Mouse (Mus musculus): ENCODE results near the gene Rfng.
"Not testable (repeated sequence)": the region's sequence is repeated elsewhere in the genome, so short reads cannot be mapped to it uniquely, and the experiment has no call there.

Gene Rfng

GRCm38 (mm10) chr11:120773463-120774190 lies 10.4 kb downstream of the Rfng start:
- no peak for DNase-seq (ENCODE audit: low read depth, low spot score)

DNA sequence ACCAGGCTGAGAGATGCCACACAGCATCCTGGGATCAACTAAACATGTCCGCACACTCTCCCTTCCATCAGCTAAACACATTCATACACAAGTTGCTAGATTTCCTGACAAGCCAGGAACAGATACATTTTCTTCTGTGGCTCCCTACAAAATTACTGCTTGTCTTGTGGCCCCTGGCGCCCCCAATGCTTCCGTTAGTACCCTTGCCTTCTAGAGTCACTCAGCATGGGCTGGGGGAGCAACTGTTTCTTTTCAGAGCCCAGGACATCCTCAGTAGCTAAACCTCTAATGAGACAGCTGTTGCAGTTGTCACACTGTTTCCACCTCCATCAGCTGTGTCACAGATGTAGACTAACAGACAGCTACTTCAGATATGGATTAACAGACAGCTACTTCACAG lies 11.3 kb downstream of the Rfng start:
- no peak for DNase-seq (ENCODE audit: low read depth, low spot score)

GRCm38 (mm10) chr11:120768206-120768605 lies 15.8 kb downstream of the Rfng start:
- no peak for DNase-seq (ENCODE audit: low read depth, low spot score)

DNA sequence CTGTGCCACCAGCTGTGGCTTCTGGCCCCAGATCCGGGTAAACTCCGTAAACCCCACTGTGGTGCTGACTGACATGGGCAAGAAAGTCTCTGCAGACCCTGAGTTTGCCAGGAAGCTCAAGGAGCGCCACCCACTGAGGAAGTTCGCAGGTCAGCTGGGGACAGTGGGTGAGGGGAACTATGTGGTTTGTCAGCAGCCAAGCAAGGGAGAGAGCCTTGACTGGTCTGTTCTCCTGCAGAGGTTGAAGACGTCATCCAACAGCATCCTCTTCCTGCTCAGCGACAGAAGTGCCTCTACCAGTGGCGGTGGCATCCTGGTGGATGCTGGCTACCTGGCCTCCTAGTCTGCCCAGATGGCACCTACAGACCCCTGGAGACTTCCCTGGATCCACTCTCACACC lies 17.0 kb downstream of the Rfng start:
- not testable (repeated sequence) for DNase-seq (ENCODE audit: low read depth, low spot score)

DNA sequence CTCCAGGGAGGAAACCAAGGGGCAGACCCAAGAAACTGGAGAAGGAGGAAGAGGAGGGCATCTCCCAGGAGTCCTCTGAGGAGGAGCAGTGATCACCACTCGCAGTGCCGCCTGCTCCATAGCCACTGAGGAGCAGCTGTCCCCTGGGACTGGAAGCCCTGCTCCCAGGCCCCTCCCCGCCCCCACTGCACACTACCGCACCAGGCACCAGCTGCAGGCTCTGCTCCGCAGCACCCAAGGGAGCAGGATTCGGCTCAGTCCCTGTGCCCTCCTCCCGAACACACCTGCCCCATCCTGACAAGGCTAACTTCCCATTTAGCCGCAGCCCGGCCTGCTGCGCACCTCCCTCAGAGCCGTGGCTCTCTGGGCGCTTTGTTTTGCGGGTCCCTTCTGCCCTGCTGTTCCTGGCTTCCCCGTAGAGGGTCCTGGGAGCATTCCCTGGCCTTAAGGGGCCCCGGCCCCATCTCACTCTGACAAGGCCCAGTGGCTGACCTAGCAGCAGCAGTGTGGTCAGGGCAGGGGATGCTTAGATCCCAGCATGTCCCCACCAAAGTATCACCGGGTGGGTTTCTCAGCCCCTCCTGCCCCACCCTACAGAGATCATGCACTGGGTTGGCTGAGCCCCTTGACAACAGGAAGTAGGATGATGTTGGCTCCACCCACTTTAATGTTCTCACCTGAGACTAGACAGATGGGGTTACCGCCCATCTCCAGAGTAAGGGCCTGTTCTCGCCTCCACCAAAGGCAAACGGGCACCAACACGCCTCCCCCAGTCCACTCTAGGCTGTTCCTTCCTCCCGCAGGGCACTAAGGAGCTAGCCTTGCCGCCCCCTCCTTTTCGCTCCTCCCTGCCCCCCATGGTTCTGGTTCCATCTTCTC lies 20.6 kb downstream of the Rfng start:
- DNase-seq (ENCODE audit: low read depth, low spot score): not testable (repeated sequence)

GRCm38 (mm10) chr11:120762672-120763041 lies 21.4 kb downstream of the Rfng start, which contains the start of gene Hmga1b:
Gene Hmga1b, plus strand, starts transcription at chr11:120762794.
- not testable (repeated sequence) for DNase-seq (ENCODE audit: low read depth, low spot score)

- DNase-seq (ENCODE audit: low read depth, low spot score): no peak
Observed at GRCm38 (mm10) chr11:120761811-120762671, 22.0 kb downstream of the Rfng start.

GRCm38 (mm10) chr11:120760236-120760635 lies 23.8 kb downstream of the Rfng start:
- no peak for DNase-seq (ENCODE audit: low read depth, low spot score)

DNA sequence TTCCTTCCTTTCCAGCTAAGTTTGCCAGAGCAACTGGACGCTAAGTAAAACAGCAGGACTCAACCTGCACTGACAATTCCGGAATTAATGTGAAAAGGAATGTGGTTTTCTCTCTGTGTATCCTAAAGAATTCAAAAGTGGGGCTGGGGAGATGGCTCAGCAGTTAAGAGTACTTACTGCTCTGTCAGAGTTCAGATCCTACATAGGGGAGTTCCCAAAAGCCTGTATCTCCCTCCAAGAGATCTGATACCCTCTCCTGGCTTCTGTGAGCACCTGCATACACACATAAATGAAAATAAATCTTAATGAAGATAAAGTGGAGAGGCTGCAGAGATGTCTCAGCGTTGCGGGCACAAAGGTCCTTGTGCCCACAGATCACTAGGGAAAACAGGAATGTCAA lies 32.4 kb downstream of the Rfng start:
- DNase-seq (ENCODE audit: low read depth, low spot score): no peak

- DNase-seq (ENCODE audit: low read depth, low spot score): no peak
Observed at GRCm38 (mm10) chr11:120749430-120749829, 34.6 kb downstream of the Rfng start.

- DNase-seq (ENCODE audit: low read depth, low spot score): no peak
Observed at GRCm38 (mm10) chr11:120747974-120748373, 36.0 kb downstream of the Rfng start.

GRCm38 (mm10) chr11:120744121-120744701 lies 39.8 kb downstream of the Rfng start:
- DNase-seq (ENCODE audit: low read depth, low spot score): no peak

- no peak for DNase-seq (ENCODE audit: low read depth, low spot score)
Observed at GRCm38 (mm10) chr11:120740981-120741380, 43.0 kb downstream of the Rfng start.

GRCm38 (mm10) chr11:120736424-120736823 lies 47.6 kb downstream of the Rfng start:
- DNase-seq (ENCODE audit: low read depth, low spot score): no peak

- DNase-seq (ENCODE audit: low read depth, low spot score): no peak
Observed at GRCm38 (mm10) chr11:120733521-120733920, 50.5 kb downstream of the Rfng start.

GRCm38 (mm10) chr11:120731858-120732680 lies 51.9 kb downstream of the Rfng start, which contains the start of gene Cbr2:
Gene Cbr2, minus strand, starts transcription at chr11:120732114.
- DNase-seq (ENCODE audit: low read depth, low spot score): no peak

DNA sequence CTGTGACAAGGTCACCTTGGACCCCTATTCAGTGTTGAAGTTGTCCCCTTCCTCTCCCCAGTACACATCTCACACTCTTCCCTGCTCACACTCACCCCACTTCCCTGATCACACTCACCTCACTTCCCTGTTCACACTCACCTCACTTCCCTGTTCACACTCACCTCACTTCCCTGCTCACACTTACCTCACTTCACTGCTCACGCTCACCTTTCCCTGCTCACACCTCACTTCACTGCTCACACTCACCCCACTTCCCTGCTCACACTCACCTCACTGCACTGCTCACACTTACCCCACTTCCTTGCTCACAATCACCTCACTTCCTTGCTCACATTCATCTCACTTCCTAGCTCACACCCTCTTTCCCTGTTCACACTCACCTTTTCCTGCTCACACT lies 52.6 kb downstream of the Rfng start:
- DNase-seq (ENCODE audit: low read depth, low spot score): no peak

Measured in brain, embryonic 18.5 days (tissue).